Mouse (Mus musculus): ENCODE measurements around the gene Prex1. TPM values are rescaled to one million over a fixed set of nuclear protein-coding genes. Genes with fewer than 3 reads are reported as not detected.

Gene Prex1
- polyA plus RNA-seq, 1 experiment from 2014 or later, result 11.3 TPM

DNA sequence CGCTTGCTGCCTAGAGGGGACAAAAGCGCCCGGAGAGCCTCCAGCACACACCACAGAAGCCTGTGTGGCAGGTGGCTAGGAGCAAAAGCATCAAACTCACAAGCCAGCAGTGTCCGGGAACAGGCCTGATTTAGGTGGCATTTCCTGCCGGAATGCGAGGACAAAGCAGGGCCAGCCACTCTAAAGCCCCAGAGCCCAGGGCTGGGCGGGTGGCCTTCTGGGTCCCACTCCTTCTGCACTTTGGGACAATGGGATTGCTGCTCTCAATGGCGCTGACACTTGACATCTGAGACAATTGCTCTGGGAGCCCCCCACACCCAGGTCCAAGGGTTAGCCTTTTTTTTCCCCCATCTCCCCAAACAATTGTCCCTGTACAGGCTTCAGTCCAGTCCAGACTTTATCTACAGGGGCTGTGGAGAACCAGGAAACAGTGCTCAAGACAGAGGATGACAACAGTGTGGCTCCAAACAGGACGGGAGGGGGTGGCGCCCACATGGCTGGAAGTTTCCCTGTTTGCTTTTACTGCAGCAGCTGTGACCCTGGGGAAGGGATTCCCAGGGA, 56.1 kb downstream of the Prex1 start:
- H3K4me3 ChIP-seq (ENCODE audit: low read depth, low read length), result no peak overlapping the region
- peak overlapping the region; percentile 57 for H3K27ac ChIP-seq (ENCODE audit: low read depth)
- H3K9me3 ChIP-seq (ENCODE audit: control insufficient read depth, low read length), result no peaks in the 10 kb centered on the region
- H3K4me1 ChIP-seq (replicated peaks; ENCODE audit: control insufficient read depth, insufficient read depth, low read length), result peaks cover 11% of the 10 kb centered on the region; the same call in 1 of the 2 replicates
- H3K36me3 ChIP-seq (ENCODE audit: control insufficient read depth, insufficient read depth, low read length), result no peaks in the 10 kb centered on the region
- ATAC-seq (replicated peaks; ENCODE audit: low FRiP score, low TSS enrichment, low read depth) (no peak), DNase-seq (ENCODE audit: low spot score) (no peak)
- WGBS, result 57% methylated on average over 10 of the region's 10 CpGs
- H3K9ac ChIP-seq (ENCODE audit: low read length), result no peak overlapping the region
- no peaks in the 10 kb centered on the region for H3K27me3 ChIP-seq (replicated peaks; ENCODE audit: control insufficient read depth, insufficient read depth, low read length)
- H3K4me2 ChIP-seq (ENCODE audit: low read length), result no peak overlapping the region

GRCm38 (mm10) chr2:166656630-166657029, 57.0 kb downstream of the Prex1 start:
- peak overlapping the region; percentile 15 for H3K4me2 ChIP-seq (ENCODE audit: low read length)
- H3K4me1 ChIP-seq (replicated peaks; ENCODE audit: control insufficient read depth, insufficient read depth, low read length), result peaks cover 11% of the 10 kb centered on the region; the same call in 1 of the 2 replicates
- DNase-seq (ENCODE audit: low spot score), result no peak
- peak overlapping the region; percentile 57; the same call in 1 of the 2 replicates for H3K27ac ChIP-seq (ENCODE audit: low read depth)
- ATAC-seq (replicated peaks; ENCODE audit: low FRiP score, low TSS enrichment, low read depth), result no peak
- no peaks in the 10 kb centered on the region for H3K36me3 ChIP-seq (ENCODE audit: control insufficient read depth, insufficient read depth, low read length)
- H3K9ac ChIP-seq (ENCODE audit: low read length), result no peak overlapping the region
- no peaks in the 10 kb centered on the region for H3K27me3 ChIP-seq (replicated peaks; ENCODE audit: control insufficient read depth, insufficient read depth, low read length)
- H3K9me3 ChIP-seq (ENCODE audit: control insufficient read depth, low read length), result no peaks in the 10 kb centered on the region
- 63% methylated on average over 4 of the region's 4 CpGs for WGBS
- H3K4me3 ChIP-seq (ENCODE audit: low read depth, low read length), result no peak overlapping the region

- H3K4me1 ChIP-seq (replicated peaks; ENCODE audit: control insufficient read depth, insufficient read depth, low read length), result peaks cover 11% of the 10 kb centered on the region; the same call in 1 of the 2 replicates
- peak overlapping the region; percentile 15; the same call in 1 of the 2 replicates for H3K4me2 ChIP-seq (ENCODE audit: low read length)
- no peaks in the 10 kb centered on the region for H3K36me3 ChIP-seq (ENCODE audit: control insufficient read depth, insufficient read depth, low read length)
- peak overlapping the region; percentile 57 for H3K27ac ChIP-seq (ENCODE audit: low read depth)
- ATAC-seq (replicated peaks; ENCODE audit: low FRiP score, low TSS enrichment, low read depth) (no peak), DNase-seq (ENCODE audit: low spot score) (no peak)
- H3K9me3 ChIP-seq (ENCODE audit: control insufficient read depth, low read length), result no peaks in the 10 kb centered on the region
- H3K27me3 ChIP-seq (replicated peaks; ENCODE audit: control insufficient read depth, insufficient read depth, low read length), result no peaks in the 10 kb centered on the region
- H3K9ac ChIP-seq (ENCODE audit: low read length), result no peak overlapping the region
- whole genome bisulfite sequencing, result 43% methylated on average over 11 of the region's 11 CpGs
- no peak overlapping the region for H3K4me3 ChIP-seq (ENCODE audit: low read depth, low read length)
Measured at GRCm38 (mm10) chr2:166655727-166656520, 57.7 kb downstream of the Prex1 start.

- WGBS, result 74% methylated on average over 4 of the region's 4 CpGs
- Histone ChIP-seq H3K27me3 (replicated peaks; ENCODE audit: control insufficient read depth, insufficient read depth, low read length) (no peaks in the 10 kb centered on the region), H3K4me3 (ENCODE audit: low read depth, low read length) (no peak overlapping the region), H3K27ac (ENCODE audit: low read depth) (no peak overlapping the region), H3K9me3 (ENCODE audit: control insufficient read depth, low read length) (no peaks in the 10 kb centered on the region), H3K4me2 (ENCODE audit: low read length) (no peak overlapping the region), H3K36me3 (ENCODE audit: control insufficient read depth, insufficient read depth, low read length) (no peaks in the 10 kb centered on the region), H3K9ac (ENCODE audit: low read length) (no peak overlapping the region), H3K4me1 (replicated peaks; ENCODE audit: control insufficient read depth, insufficient read depth, low read length) (peaks cover 11% of the 10 kb centered on the region; the same call in 1 of the 2 replicates)
- ATAC-seq (replicated peaks; ENCODE audit: low FRiP score, low TSS enrichment, low read depth), result no peak
- DNase-seq (ENCODE audit: low spot score), result no peak
Measured at GRCm38 (mm10) chr2:166655308-166655707, 58.3 kb downstream of the Prex1 start.

DNA sequence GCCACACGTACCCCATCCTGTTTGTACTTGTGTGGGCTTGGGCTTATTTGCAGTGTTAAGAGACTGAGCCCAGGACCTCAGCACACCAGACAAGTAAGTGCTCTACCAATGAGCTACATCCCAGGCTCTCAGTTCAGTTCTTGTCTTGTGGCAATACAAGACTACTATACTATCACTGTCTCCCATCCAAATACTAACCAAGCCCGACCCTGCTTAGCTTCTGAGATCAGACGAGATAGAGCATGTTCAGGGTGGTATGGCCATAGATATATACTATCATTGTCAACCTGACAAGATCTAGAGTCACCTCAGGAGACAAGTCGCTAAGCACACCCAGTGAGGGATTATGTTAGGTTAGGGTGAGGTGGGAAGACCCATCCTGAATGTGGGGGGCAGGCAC, 58.8 kb downstream of the Prex1 start:
- ATAC-seq (replicated peaks; ENCODE audit: low FRiP score, low TSS enrichment, low read depth), result no peak

DNA sequence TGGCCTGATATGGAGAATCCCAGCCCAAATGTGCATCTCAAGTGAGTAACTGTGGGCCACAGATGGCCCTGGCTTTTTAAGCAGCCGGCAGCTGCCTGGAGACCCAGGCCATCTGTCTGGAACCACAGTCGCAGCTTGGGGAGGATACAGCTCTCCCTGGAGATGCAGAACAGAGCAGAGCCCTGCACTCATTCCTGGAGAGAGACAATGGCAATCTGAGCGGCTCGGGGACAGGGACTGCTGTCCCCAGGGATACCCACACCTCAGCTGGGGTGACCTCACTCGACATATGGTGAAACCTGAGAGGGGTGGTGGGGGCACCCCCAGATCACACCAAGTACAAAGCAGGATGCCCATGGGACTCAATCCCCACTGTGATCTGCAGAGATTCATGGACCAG, 60.1 kb downstream of the Prex1 start:
- no peak for ATAC-seq (replicated peaks; ENCODE audit: low FRiP score, low TSS enrichment, low read depth)
- no peak overlapping the region for H3K4me3 ChIP-seq (ENCODE audit: low read depth, low read length)
- WGBS, result 25% methylated on average over 5 of the region's 5 CpGs
- no peak for DNase-seq (ENCODE audit: low spot score)
- H3K9me3 ChIP-seq (ENCODE audit: control insufficient read depth, low read length), result no peaks in the 10 kb centered on the region
- peaks cover 11% of the 10 kb centered on the region; the same call in 1 of the 2 replicates for H3K4me1 ChIP-seq (replicated peaks; ENCODE audit: control insufficient read depth, insufficient read depth, low read length)
- H3K4me2 ChIP-seq (ENCODE audit: low read length), result no peak overlapping the region
- H3K27ac ChIP-seq (ENCODE audit: low read depth), result no peak overlapping the region
- no peaks in the 10 kb centered on the region for H3K27me3 ChIP-seq (replicated peaks; ENCODE audit: control insufficient read depth, insufficient read depth, low read length)
- H3K36me3 ChIP-seq (ENCODE audit: control insufficient read depth, insufficient read depth, low read length), result no peaks in the 10 kb centered on the region
- H3K9ac ChIP-seq (ENCODE audit: low read length), result no peak overlapping the region

More for the DNA sequence above, 58.8 kb downstream of the Prex1 start:
- Histone ChIP-seq H3K9me3 (ENCODE audit: control insufficient read depth, low read length) (no peaks in the 10 kb centered on the region), H3K36me3 (ENCODE audit: control insufficient read depth, insufficient read depth, low read length) (no peaks in the 10 kb centered on the region), H3K4me2 (ENCODE audit: low read length) (no peak overlapping the region), H3K27me3 (replicated peaks; ENCODE audit: control insufficient read depth, insufficient read depth, low read length) (no peaks in the 10 kb centered on the region), H3K27ac (ENCODE audit: low read depth) (no peak overlapping the region), H3K9ac (ENCODE audit: low read length) (no peak overlapping the region), H3K4me3 (ENCODE audit: low read depth, low read length) (no peak overlapping the region), H3K4me1 (replicated peaks; ENCODE audit: control insufficient read depth, insufficient read depth, low read length) (peaks cover 11% of the 10 kb centered on the region; the same call in 1 of the 2 replicates)
- DNase-seq (ENCODE audit: low spot score), result no peak
- 81% methylated on average over 4 of the region's 4 CpGs for WGBS

DNA sequence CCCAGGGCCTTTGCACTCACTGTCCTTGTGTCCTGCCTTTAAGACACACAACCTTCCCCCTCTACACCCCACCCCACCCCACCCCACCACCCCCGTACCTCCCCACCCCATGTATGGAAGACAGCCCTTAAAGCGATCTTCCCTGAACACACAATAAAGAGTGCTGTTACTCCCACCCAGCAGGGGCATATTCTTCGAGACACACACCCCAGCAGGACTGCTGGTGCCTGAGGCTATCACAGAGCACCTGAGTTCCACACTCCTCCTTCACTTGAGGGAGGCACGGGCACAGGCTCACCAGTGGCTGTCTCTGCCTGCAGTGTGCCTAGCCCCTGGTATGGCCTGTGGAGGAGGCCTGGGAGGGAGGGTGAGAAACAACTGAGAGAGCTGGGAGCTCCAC, 61.0 kb downstream of the Prex1 start:
- Histone ChIP-seq H3K4me2 (ENCODE audit: low read length) (no peak overlapping the region), H3K9ac (ENCODE audit: low read length) (no peak overlapping the region), H3K4me3 (ENCODE audit: low read depth, low read length) (no peak overlapping the region), H3K27me3 (replicated peaks; ENCODE audit: control insufficient read depth, insufficient read depth, low read length) (no peaks in the 10 kb centered on the region), H3K4me1 (replicated peaks; ENCODE audit: control insufficient read depth, insufficient read depth, low read length) (peaks cover 11% of the 10 kb centered on the region; the same call in 1 of the 2 replicates), H3K27ac (ENCODE audit: low read depth) (no peak overlapping the region), H3K9me3 (ENCODE audit: control insufficient read depth, low read length) (no peaks in the 10 kb centered on the region), H3K36me3 (ENCODE audit: control insufficient read depth, insufficient read depth, low read length) (no peaks in the 10 kb centered on the region)
- ATAC-seq (replicated peaks; ENCODE audit: low FRiP score, low TSS enrichment, low read depth), result no peak
- WGBS, result 62% methylated on average over 4 of the region's 4 CpGs
- no peak for DNase-seq (ENCODE audit: low spot score)

- Histone ChIP-seq H3K4me1 (replicated peaks; ENCODE audit: control insufficient read depth, insufficient read depth, low read length) (peaks cover 9% of the 10 kb centered on the region; the same call in 1 of the 2 replicates), H3K27ac (ENCODE audit: low read depth) (no peak overlapping the region), H3K4me3 (ENCODE audit: low read depth, low read length) (no peak overlapping the region), H3K27me3 (replicated peaks; ENCODE audit: control insufficient read depth, insufficient read depth, low read length) (no peaks in the 10 kb centered on the region), H3K4me2 (ENCODE audit: low read length) (no peak overlapping the region), H3K9me3 (ENCODE audit: control insufficient read depth, low read length) (no peaks in the 10 kb centered on the region), H3K36me3 (ENCODE audit: control insufficient read depth, insufficient read depth, low read length) (no peaks in the 10 kb centered on the region), H3K9ac (ENCODE audit: low read length) (no peak overlapping the region)
- DNase-seq (ENCODE audit: low spot score), result no peak
- WGBS, result 81% methylated on average over 10 of the region's 10 CpGs
- ATAC-seq (replicated peaks; ENCODE audit: low FRiP score, low TSS enrichment, low read depth), result no peak
Measured at GRCm38 (mm10) chr2:166651317-166652030, 62.2 kb downstream of the Prex1 start.

All from intestine, embryonic 14.5 days (tissue).